Mouse (Mus musculus) intestine, embryonic 14.5 days (tissue): Measurements from ENCODE around the gene Tas2r121. TPM values are rescaled to one million over a fixed set of nuclear protein-coding genes. Genes with fewer than 3 reads are reported as not detected.
"Not testable (repeated sequence)": the region's sequence is repeated elsewhere in the genome, so short reads cannot be mapped to it uniquely, and the experiment has no call there.

Experiments
- ATAC-seq: fragments of 200-750 bp; cut with Nextera tagmentation; replicated peaks from 2 replicates; pipeline ENCODE4 v1.8.0; 2017; ENCODE audit warnings: low read depth, moderate number of reproducible peaks, moderate TSS enrichment, moderate library complexity; ENCODE audit not compliant: low FRiP score, low TSS enrichment
- DNase-seq: peaks from one replicate; pipeline ENCODE4 v3.0.0-alpha.2; 2018; ENCODE audit warnings: low spot score
- H3K27ac ChIP-seq: fragments of 300-500 bp; sonication (generic); 2 replicates; pipeline ENCODE4 v1.5.1; 2014; ENCODE audit warnings: low read depth, mild to moderate bottlenecking, control low read depth
- H3K27me3 ChIP-seq: fragments of 300-500 bp; sonication (generic); replicated peaks from 2 replicates; pipeline ENCODE4 v1.6.1; 2014; ENCODE audit warnings: low read length, control low read depth; ENCODE audit not compliant: control insufficient read depth, insufficient read depth
- H3K36me3 ChIP-seq: fragments of 300-500 bp; sonication (generic); 2 replicates; pipeline ENCODE4 v1.6.1; 2014; ENCODE audit warnings: low read length, control low read depth; ENCODE audit not compliant: control insufficient read depth, insufficient read depth
- H3K4me1 ChIP-seq: fragments of 300-500 bp; sonication (generic); replicated peaks from 2 replicates; pipeline ENCODE4 v1.6.1; 2014; ENCODE audit warnings: low read length, control low read depth, mixed read lengths; ENCODE audit not compliant: control insufficient read depth, insufficient read depth
- H3K4me2 ChIP-seq: fragments of 300-500 bp; sonication (generic); 2 replicates; pipeline ENCODE4 v1.6.1; 2014; ENCODE audit warnings: low read length
- H3K4me3 ChIP-seq: fragments of 300-500 bp; sonication (generic); 2 replicates; pipeline ENCODE4 v1.5.1; 2014; ENCODE audit warnings: low read depth, low read length, control low read depth, mixed read lengths
- H3K9ac ChIP-seq: fragments of 300-500 bp; sonication (generic); 2 replicates; pipeline ENCODE4 v1.6.1; 2014; ENCODE audit warnings: mild to moderate bottlenecking, low read length
- H3K9me3 ChIP-seq: fragments of 300-500 bp; sonication (generic); 2 replicates; pipeline ENCODE4 v1.6.1; 2016; ENCODE audit warnings: low read length, control low read depth; ENCODE audit not compliant: control insufficient read depth
- WGBS: fragments of 180-500 bp; shearing (Covaris S2); extraction: QIAGEN DNeasy Blood & Tissue Kit; methylation state at CpG from one replicate; pipeline ENCODE4 v1.1.7; 2014; 5-methylcytosine and 5-hydroxymethylcytosine counted together
- polyA plus RNA-seq: library from polyadenylated mRNA; unstranded; fragments of >200 nt; fragmentation: Nextera tagmentation; extraction: Ambion mirVana; gene quantifications from 2 replicates; pipeline ENCODE4 v1.2.1, GENCODE M21; 2014

Gene Tas2r121
- polyA plus RNA-seq, result not detected in 2 replicates

DNA sequence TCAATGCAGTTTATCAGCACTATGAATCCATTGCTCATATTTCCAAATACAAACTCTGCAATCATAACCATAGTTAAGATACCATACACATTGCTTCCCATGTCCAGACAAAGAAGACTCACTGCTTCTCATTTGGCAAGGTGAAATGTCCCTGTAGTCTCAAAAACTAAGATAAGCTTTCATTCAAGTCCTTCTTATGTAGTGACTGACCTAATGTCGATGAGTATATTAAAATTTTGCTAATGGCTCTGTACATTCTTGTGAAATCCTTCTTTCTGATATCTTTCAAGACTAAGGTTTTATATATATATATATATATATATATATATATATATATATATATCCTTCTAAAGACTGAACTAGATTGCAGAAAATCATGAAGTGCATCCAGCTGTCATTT lies at the start of gene Tas2r121:
TSS of gene Tas2r121 (minus strand) at position 101 of the 400 bp plus-strand sequence.
- Histone ChIP-seq H3K9ac (no peak within 1 kb of the TSS), H3K4me2 (no peak within 1 kb of the TSS), H3K9me3 (no peaks in the 10 kb centered on the region), H3K36me3 (no peaks in the 10 kb centered on the region), H3K27ac (no peak within 1 kb of the TSS), H3K4me3 (no peak within 1 kb of the TSS), H3K4me1 (no peaks in the 10 kb centered on the region), H3K27me3 (no peaks in the 10 kb centered on the region)
- 81% methylated on average over 1 of the region's 1 CpGs for WGBS
- no peak for DNase-seq
- ATAC-seq, result no peak

- no peak for DNase-seq
- WGBS, result 81% methylated on average over 2 of the region's 2 CpGs
- H3K9ac ChIP-seq, result no peak overlapping the region
- no peaks in the 10 kb centered on the region for H3K27me3 ChIP-seq
- no peak overlapping the region for H3K27ac ChIP-seq
- H3K4me3 ChIP-seq, result no peak overlapping the region
- H3K9me3 ChIP-seq, result no peaks in the 10 kb centered on the region
- H3K4me2 ChIP-seq, result no peak overlapping the region
- no peaks in the 10 kb centered on the region for H3K36me3 ChIP-seq
- no peak for ATAC-seq
- no peaks in the 10 kb centered on the region for H3K4me1 ChIP-seq
Measured at GRCm38 (mm10) chr6:132750206-132750605, 49.4 kb upstream of the Tas2r121 start.

- H3K4me1 ChIP-seq, result no peaks in the 10 kb centered on the region
- no peaks in the 10 kb centered on the region for H3K9me3 ChIP-seq
- H3K36me3 ChIP-seq, result no peaks in the 10 kb centered on the region
- 71% methylated on average over 2 of the region's 2 CpGs for WGBS
- ATAC-seq (no peak), DNase-seq (no peak)
- H3K27me3 ChIP-seq, result no peaks in the 10 kb centered on the region
- H3K4me3 ChIP-seq, result no peak within 1 kb of the TSS
- no peak within 1 kb of the TSS for H3K27ac ChIP-seq
- no peak within 1 kb of the TSS for H3K4me2 ChIP-seq
- H3K9ac ChIP-seq, result no peak within 1 kb of the TSS
Measured at GRCm38 (mm10) chr6:132737935-132738334, 37.1 kb upstream of the Tas2r121 start, which contains the start of gene Tas2r115. Tas2r115 (minus strand) TSS chr6:132738035.

DNA sequence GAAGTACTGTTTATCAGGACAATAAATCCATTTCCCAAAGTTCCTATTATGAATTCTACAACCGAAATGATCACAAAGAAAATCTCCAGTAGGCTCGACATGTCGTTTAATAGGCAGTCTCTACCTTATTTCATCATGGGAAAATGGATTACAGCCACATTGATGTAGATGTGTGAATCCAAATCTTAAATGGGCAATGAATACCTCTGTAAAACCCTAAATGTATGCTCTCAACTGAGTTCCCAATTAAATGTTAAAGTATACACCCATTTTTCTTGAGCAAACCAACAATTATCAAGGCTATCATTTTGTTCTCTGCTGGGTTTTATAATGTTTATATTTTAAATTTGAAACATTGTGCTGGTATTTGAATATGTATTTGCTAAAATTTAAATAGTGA lies 11.0 kb upstream of the Tas2r121 start, which contains the start of gene Tas2r122:
TSS of gene Tas2r122 (minus strand) at position 101 of the 400 bp plus-strand sequence.
- H3K4me2 ChIP-seq, result no peak within 1 kb of the TSS
- H3K27me3 ChIP-seq, result no peaks in the 10 kb centered on the region
- ATAC-seq (no peak), DNase-seq (no peak)
- H3K9ac ChIP-seq, result no peak within 1 kb of the TSS
- H3K4me3 ChIP-seq, result no peak within 1 kb of the TSS
- no peaks in the 10 kb centered on the region for H3K36me3 ChIP-seq
- no peak within 1 kb of the TSS for H3K27ac ChIP-seq
- H3K9me3 ChIP-seq, result no peaks in the 10 kb centered on the region
- no peaks in the 10 kb centered on the region for H3K4me1 ChIP-seq
- 78% methylated on average over 3 of the region's 3 CpGs for WGBS

- not testable (repeated sequence) for H3K4me1 ChIP-seq, H3K4me3 ChIP-seq, H3K9me3 ChIP-seq, H3K4me2 ChIP-seq, H3K9ac ChIP-seq, DNase-seq, H3K27me3 ChIP-seq, H3K36me3 ChIP-seq, H3K27ac ChIP-seq, ATAC-seq
- WGBS, result 83% methylated on average over 7 of the region's 7 CpGs
Measured at GRCm38 (mm10) chr6:132691596-132691995, 9.2 kb downstream of the Tas2r121 start.

DNA sequence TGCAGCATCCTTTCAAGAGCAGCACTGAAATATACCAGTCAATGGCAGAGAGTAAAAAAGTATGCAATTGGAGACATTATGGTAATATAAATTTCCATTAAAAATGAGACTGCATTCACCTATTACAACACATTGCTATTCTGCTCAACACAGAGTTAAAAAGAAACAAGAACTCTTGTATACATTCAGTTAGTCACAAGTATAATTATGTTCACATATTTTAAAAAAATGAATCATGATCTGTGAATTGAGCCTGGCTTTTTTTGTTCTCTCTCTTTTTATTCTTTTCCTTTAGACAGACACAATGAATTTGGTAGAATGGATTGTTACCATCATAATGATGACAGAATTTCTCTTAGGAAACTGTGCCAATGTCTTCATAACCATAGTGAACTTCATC lies 44.2 kb downstream of the Tas2r121 start, which contains the start of gene Tas2r120:
TSS of gene Tas2r120 (plus strand) at position 301 of the 400 bp plus-strand sequence.
- no peak for DNase-seq
- ATAC-seq, result no peak
- Histone ChIP-seq H3K36me3 (no peaks in the 10 kb centered on the region), H3K4me2 (no peak within 1 kb of the TSS), H3K9ac (no peak within 1 kb of the TSS), H3K27ac (no peak within 1 kb of the TSS), H3K9me3 (no peaks in the 10 kb centered on the region), H3K4me1 (no peaks in the 10 kb centered on the region), H3K27me3 (no peaks in the 10 kb centered on the region), H3K4me3 (no peak within 1 kb of the TSS)

GRCm38 (mm10) chr6:132651426-132651825 lies 49.4 kb downstream of the Tas2r121 start, which contains the start of gene A630073D07Rik:
A630073D07Rik (minus strand) TSS chr6:132651526.
- Histone ChIP-seq H3K36me3 (no peaks in the 10 kb centered on the region), H3K27me3 (no peaks in the 10 kb centered on the region), H3K4me1 (no peaks in the 10 kb centered on the region), H3K27ac (no peak within 1 kb of the TSS), H3K4me2 (no peak within 1 kb of the TSS), H3K4me3 (no peak within 1 kb of the TSS), H3K9me3 (no peaks in the 10 kb centered on the region), H3K9ac (no peak within 1 kb of the TSS)
- no peak for DNase-seq
- 84% methylated on average over 1 of the region's 1 CpGs for WGBS
- ATAC-seq, result no peak

Other genes starting within 250 kb of the Tas2r121 start
- gene Prh1, start 131.2 kb downstream of the Tas2r121 start, polyA plus RNA-seq, result not detected in 2 replicates
- gene Prp2, start 105.1 kb downstream of the Tas2r121 start, polyA plus RNA-seq, result not detected in 2 replicates
- not detected in 2 replicates for gene A630073D07Rik, start 49.5 kb downstream of the Tas2r121 start, polyA plus RNA-seq
- gene Tas2r120, start 44.1 kb downstream of the Tas2r121 start, polyA plus RNA-seq, result not detected in 2 replicates
- not detected in 2 replicates for gene Tas2r122, start 10.9 kb upstream of the Tas2r121 start, polyA plus RNA-seq
- gene Tas2r115, start 37.0 kb upstream of the Tas2r121 start, polyA plus RNA-seq, result not detected in 2 replicates
- not detected in 2 replicates for gene Tas2r124, start 53.7 kb upstream of the Tas2r121 start, polyA plus RNA-seq
- not detected in 2 replicates for gene Tas2r102, start 61.1 kb upstream of the Tas2r121 start, polyA plus RNA-seq
- not detected in 2 replicates for gene Tas2r136, start 77.2 kb upstream of the Tas2r121 start, polyA plus RNA-seq
- gene Tas2r117, start 101.8 kb upstream of the Tas2r121 start, polyA plus RNA-seq, result not detected in 2 replicates
- not detected in 2 replicates for gene Tas2r123, start 146.1 kb upstream of the Tas2r121 start, polyA plus RNA-seq
- gene Tas2r116, start 154.4 kb upstream of the Tas2r121 start, polyA plus RNA-seq, result not detected in 2 replicates
- not detected in 2 replicates for gene Tas2r110, start 167.0 kb upstream of the Tas2r121 start, polyA plus RNA-seq
- not detected in 2 replicates for gene Tas2r113, start 192.0 kb upstream of the Tas2r121 start, polyA plus RNA-seq
- not detected in 2 replicates for gene Tas2r125, start 208.6 kb upstream of the Tas2r121 start, polyA plus RNA-seq